Mouse (Mus musculus) duodenum, adult 2 months (tissue): Measurements from ENCODE around the gene Sgcg. TPM values are rescaled to one million over a fixed set of nuclear protein-coding genes. Genes with fewer than 3 reads are reported as not detected.

Experiments
- polyA plus RNA-seq: library from polyadenylated mRNA; depleted of rRNA; stranded (reverse); fragments of >200 nt; gene quantifications from 2 replicates; pipeline ENCODE4 v1.2.3, GENCODE M21; 2012; ENCODE audit warnings: low replicate concordance; rRNA removed

Sgcg gene
- 0.04 TPM in 1 of 2 replicates, not detected in the other for polyA plus RNA-seq

GRCm38 (mm10) chr14:61258352-61258751 lies at the start of gene Sgcg:
Gene Sgcg, minus strand, starts transcription at chr14:61258490.

Other genes with a start within 250 kb of the Sgcg start
- gene Tnfrsf19, start 212.0 kb downstream of the Sgcg start, polyA plus RNA-seq, result 5.5 and 7.5 TPM in 2 replicates
- gene Sacs, start 120.0 kb downstream of the Sgcg start, polyA plus RNA-seq, result 0.05 and 0.06 TPM in 2 replicates
- gene Arl11, start 51.3 kb upstream of the Sgcg start, polyA plus RNA-seq, result 1.0 and 1.4 TPM in 2 replicates
- gene Ebpl, start 101.9 kb upstream of the Sgcg start, polyA plus RNA-seq, result 2.1 and 2.7 TPM in 2 replicates
- gene Kpna3, start 181.4 kb upstream of the Sgcg start, polyA plus RNA-seq, result 0.46 and 0.63 TPM in 2 replicates